Mouse (Mus musculus): ENCODE measurements around the gene Tox4. TPM values are rescaled to one million over a fixed set of nuclear protein-coding genes. Genes with fewer than 3 reads are reported as not detected.

Tox4 gene
- polyA plus RNA-seq (2012; rRNA removed): 19.3 and 25.7 TPM in 2 replicates

DNA sequence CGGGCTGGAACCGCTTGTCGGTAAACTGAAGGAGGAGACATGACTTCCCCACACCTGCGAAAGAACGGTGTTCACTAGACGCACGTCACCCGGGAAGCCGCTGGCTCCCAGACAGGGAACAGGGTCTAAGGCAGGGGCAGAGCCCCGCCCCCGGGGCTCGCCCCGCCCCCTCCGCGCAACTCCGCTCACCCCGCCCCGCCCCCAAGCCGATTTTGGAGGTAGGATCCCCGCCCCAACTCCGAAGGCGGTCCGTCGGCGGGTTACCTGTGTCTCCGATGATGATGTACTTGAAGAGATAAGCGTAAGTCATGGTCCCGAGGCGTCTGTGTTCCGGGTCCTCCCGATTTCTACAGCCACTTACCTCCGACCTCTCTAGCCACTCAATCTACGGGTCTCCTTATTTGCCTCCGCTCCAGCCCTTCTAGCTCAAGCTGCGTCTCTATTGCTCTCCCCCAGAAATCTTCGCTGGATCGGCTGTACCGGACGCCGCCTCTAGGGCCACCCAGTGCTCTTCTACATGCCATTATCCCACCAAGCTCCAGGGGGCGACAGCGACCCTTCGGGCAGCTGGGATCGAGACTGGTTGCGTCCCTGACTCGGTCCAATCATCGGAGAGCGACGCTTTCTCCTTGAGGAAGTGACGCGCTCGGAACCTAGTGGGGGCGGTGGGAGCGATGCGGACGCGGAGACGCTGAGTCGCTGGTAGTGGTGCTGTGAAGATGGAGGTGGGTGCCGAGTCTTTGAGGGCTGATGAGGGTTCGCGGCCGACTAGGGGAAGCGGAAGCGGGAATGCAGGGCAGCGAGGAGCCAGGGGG lies at the start of gene Tox4, which contains the start of gene Rab2b:
Gene Tox4 (plus strand): TSS at position 215 of the 815 bp plus-strand sequence.
Gene Rab2b (minus strand): TSS at position 614 of the 815 bp plus-strand sequence.

DNA sequence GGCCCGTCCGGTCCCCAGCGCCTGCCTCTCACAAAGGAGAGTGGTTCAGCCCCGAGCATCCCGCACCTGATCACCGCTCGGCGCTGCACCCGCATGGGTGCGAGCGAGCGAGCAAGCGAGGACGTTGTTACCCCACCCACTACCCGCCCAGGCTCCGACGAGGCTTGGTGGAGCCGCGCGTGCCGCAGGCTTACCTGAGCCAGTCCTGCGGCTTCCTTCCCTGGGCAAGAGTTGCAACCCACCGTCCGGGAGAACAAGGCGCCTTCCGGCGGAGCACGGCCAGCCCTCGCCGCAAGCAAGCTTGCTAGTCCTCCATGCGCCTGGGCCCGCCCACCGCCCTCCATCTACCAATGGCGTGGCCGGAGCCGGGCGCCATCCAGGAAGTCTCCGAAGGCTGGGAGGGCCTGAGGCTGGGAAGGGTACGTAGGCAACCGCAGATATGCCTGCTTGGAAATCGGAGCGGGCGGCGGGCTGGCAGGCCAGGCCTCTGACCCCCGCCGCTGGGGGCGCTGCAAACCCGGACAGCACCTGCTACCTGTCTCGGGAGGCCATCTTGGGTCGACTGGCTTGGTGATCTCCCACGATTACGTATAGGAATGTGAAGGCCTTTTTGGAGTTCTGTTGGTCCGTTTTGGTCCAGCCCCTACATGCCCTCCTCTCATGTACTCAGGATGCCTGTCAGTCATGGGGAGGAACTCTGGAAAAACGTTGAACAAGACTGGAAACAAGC lies 21.3 kb upstream of the Tox4 start, which contains the start of gene Chd8:
Gene Chd8 (minus strand): TSS at position 297 of the 730 bp plus-strand sequence.

DNA sequence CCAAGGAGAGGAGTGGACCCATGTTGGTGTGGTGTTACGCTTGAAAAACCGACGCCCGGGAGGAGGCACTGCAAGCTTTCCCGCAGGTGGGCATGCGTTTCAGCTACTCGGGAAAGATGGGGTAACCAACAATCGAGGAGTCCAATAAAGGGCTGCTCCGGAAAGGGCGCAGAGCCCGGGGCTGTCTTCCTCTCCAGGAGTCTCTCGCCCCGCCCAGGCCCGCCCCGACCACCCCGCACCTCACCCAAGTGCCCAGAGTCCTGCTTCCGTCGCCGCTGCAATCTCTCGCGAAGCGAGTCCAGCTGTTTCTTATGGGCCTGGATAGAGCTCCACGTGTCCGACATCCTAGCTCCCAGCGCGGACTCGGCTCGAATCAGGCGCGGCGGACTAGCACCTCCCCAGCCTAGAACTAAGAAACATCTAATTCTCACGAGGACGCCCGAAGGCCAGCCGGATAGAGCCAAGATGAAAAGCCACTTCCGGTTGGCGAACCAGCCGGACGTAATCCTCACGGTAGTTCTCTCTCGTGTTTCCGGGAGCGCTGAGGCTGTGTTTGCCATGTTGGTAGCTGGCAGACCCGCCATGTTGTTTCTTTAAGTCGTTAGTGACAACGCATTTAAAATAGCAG lies 25.8 kb downstream of the Tox4 start, which contains the start of gene Mettl3:
Gene Mettl3 (minus strand): TSS at position 485 of the 628 bp plus-strand sequence.

DNA sequence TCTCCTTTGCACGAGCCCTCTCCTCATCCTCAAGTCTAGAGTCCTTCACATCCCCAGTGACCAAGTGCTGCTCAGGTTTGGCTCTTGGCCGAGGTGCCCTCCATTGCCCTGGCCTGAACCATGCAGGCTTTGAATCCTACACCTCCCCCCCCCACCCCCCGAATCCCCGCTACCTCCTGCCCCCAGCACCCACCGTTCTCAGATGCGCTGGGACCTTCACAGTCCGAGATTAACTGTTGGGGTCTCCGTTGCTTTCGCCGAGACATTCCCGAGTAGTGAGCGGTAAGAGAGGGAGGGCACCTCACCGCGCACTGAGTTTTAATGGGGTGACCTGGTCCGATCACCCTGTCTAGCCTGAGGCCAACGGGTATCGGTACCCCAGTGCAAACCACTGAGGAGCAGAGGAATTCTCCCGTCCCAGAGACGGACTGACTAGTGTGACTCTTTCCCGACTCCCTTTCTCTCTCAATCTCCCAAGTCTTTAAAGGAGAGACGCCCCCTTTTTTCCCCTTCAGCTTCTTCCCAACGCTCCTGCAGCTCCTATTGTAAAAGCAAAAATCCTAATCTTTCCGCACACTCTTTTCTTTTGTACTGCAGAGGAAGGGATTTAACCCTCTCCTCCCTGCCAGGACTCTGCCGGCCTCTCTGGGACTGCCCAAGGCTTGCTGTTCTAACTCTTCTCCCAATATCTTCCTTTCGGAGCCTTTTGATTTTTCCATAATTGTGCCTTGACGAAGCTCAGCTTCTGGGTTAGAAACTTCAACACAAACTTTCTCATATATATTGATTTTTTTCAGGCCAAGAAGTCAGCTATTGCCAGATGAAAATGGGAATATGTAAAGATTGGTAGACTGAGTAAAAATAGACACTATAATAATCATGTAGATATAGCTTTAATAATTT lies 49.2 kb downstream of the Tox4 start, which contains the start of gene Sall2:
Gene Sall2 (minus strand): TSS at position 853 of the 903 bp plus-strand sequence.

Other genes with a start within 250 kb of the Tox4 start
- not detected in 2 replicates for gene Olfr221, start 236.7 kb upstream of the Tox4 start, polyA plus RNA-seq (2012; rRNA removed)
- gene Hnrnpc, start 175.1 kb upstream of the Tox4 start, polyA plus RNA-seq (2012; rRNA removed): 34.3 and 44.8 TPM in 2 replicates
- 0.65 and 4.2 TPM in 2 replicates for gene Rpgrip1, start 168.4 kb upstream of the Tox4 start, polyA plus RNA-seq (2012; rRNA removed)
- 4.6 and 5.1 TPM in 2 replicates for gene Supt16, start 81.7 kb upstream of the Tox4 start, polyA plus RNA-seq (2012; rRNA removed)
- 20.4 and 20.8 TPM in 2 replicates for gene Chd8, start 21.4 kb upstream of the Tox4 start, polyA plus RNA-seq (2012; rRNA removed)
- 3.2 TPM in 2 replicates for gene Rab2b, start 399 bp downstream of the Tox4 start, polyA plus RNA-seq (2012; rRNA removed)
- gene Mettl3, start 26.0 kb downstream of the Tox4 start, polyA plus RNA-seq (2012; rRNA removed): 14.6 and 19.4 TPM in 2 replicates
- 2.3 and 2.4 TPM in 2 replicates for gene Sall2, start 49.6 kb downstream of the Tox4 start, polyA plus RNA-seq (2012; rRNA removed)
- not detected in 2 replicates for gene Olfr1513, start 77.3 kb downstream of the Tox4 start, polyA plus RNA-seq (2012; rRNA removed)
- gene Olfr1512, start 100.0 kb downstream of the Tox4 start, polyA plus RNA-seq (2012; rRNA removed): not detected in 2 replicates
- not detected in 2 replicates for gene Olfr1511, start 118.2 kb downstream of the Tox4 start, polyA plus RNA-seq (2012; rRNA removed)
- not detected in 2 replicates for gene Olfr1510, start 135.2 kb downstream of the Tox4 start, polyA plus RNA-seq (2012; rRNA removed)
- gene Olfr1509, start 163.8 kb downstream of the Tox4 start, polyA plus RNA-seq (2012; rRNA removed): not detected in 2 replicates
- gene Olfr1508, start 188.3 kb downstream of the Tox4 start, polyA plus RNA-seq (2012; rRNA removed): not detected in 2 replicates
- not detected in 2 replicates for gene Olfr1507, start 216.6 kb downstream of the Tox4 start, polyA plus RNA-seq (2012; rRNA removed)